Mouse (Mus musculus): ENCODE measurements around the gene Kcnip1.

Gene Kcnip1

DNA sequence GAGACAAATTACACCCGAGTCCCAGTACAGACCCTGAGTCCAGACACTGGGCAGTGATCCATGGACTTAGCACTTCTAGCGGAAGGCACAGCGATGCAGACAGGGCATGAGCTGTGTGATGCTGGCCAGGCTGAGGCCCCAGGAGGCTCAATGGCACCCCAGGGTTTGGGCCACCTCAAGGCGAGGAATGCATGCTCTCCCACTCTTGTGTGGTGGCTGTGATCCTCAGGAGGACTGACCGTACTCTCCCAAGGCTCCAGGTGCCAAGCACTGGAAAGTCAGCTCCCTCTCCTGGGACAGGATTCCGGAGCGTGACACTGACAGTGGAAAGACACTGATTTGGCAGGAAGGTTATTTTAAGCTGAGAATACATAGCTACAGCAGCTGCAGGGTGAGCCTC lies 79.9 kb downstream of the Kcnip1 start:
- in situ Hi-C loops (cut with MboI, MseI), result loop anchor here (5.0 kb wide), 1 partner anchor 181 kb away; no protein-coding TSS in a partner anchor

DNA sequence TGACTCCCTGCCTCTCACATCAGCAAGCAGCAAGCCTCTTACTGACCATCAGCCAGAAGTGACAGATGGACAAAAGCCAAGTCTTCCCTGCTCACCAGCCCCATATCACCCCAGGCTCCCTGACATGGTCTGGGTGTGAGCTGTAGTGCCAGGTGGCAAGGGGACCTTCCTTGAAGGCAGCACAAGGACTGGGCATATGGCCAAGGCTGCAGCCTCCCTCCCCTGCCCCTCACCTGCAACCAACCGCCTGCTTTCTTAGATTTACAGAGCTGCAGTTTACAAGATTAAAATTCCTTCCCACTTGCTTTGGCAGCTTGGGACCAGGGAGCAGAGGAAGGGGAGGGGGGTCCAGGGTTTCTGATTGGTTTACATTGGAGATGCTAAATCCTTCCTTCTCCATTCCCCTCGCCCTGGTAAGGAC lies 80.8 kb downstream of the Kcnip1 start:
- in situ Hi-C loops (cut with MboI, MseI), result loop anchor here (5.0 kb wide), 1 partner anchor 180 kb away; no protein-coding TSS in a partner anchor

GRCm38 (mm10) chr11:33910982-33911381 lies 82.0 kb downstream of the Kcnip1 start:
- in situ Hi-C loops (cut with MboI, MseI), result loop anchor here (5.0 kb wide), 1 partner anchor 179 kb away; no protein-coding TSS in a partner anchor

GRCm38 (mm10) chr11:33908360-33909175 lies 84.4 kb downstream of the Kcnip1 start:
- in situ Hi-C loops (cut with MboI, MseI), result no loop called here

- in situ Hi-C loops (cut with MboI, MseI), result no loop called here
Measured at GRCm38 (mm10) chr11:33903494-33903893, 89.5 kb downstream of the Kcnip1 start.

DNA sequence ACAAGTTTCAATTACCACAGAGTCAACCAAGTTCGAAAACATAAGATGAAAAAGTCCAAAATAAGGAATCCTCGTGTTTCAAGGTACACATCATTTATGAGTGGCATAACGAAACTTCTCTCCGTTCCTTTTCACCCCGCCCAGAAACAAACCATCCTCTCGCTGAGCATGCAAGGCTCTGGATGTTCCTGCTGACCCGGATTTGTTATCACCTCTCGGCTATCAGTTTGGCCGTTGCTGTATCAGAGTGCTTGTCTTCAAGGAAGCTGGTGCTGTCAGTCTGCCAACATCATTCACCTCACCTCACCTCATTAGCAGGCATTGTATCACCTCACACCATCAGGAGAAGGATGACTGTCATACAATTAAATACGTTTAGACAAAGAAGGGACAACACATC lies 90.6 kb downstream of the Kcnip1 start:
- in situ Hi-C loops (cut with MboI, MseI), result no loop called here

- in situ Hi-C loops (cut with MboI, MseI), result no loop called here
Measured at GRCm38 (mm10) chr11:33901783-33902182, 91.2 kb downstream of the Kcnip1 start.

GRCm38 (mm10) chr11:33891084-33891483 lies 101.9 kb downstream of the Kcnip1 start:
- in situ Hi-C loops (cut with MboI, MseI), result no loop called here

- in situ Hi-C loops (cut with MboI, MseI), result no loop called here
Measured at GRCm38 (mm10) chr11:33890382-33890781, 102.6 kb downstream of the Kcnip1 start.

- in situ Hi-C loops (cut with MboI, MseI), result no loop called here
Measured at GRCm38 (mm10) chr11:33887660-33888059, 105.3 kb downstream of the Kcnip1 start.

- in situ Hi-C loops (cut with MboI, MseI), result no loop called here
Measured at GRCm38 (mm10) chr11:33885981-33886380, 107.0 kb downstream of the Kcnip1 start.

DNA sequence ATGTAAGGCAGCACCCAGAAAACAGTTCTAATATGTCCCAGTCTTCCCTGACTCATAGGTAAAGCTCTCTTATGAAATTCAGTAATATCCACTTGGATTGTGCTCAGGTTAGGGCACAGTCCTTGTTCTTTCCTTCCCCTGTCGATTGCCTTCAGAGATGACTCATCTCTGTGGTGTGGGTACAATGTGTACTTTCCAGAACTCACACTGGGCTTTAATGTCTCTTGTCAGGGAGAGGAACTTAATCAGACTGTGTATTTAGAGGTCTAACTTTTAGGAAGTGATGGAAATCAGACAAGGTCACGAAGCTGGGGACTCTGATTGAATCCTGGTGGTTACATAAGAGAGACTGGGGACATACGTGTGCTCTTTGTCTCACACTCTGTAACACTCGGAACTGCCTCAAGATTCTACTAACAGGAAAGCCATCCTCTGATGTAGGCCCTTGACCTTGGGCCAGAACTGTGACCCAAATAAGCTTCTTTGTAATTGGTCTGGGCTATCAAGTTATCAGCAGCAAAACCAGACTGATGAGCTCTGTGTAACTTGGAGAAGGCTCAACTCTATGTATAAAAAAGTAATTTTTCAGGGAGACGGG lies 110.1 kb downstream of the Kcnip1 start:
- in situ Hi-C loops (cut with MboI, MseI), result no loop called here

DNA sequence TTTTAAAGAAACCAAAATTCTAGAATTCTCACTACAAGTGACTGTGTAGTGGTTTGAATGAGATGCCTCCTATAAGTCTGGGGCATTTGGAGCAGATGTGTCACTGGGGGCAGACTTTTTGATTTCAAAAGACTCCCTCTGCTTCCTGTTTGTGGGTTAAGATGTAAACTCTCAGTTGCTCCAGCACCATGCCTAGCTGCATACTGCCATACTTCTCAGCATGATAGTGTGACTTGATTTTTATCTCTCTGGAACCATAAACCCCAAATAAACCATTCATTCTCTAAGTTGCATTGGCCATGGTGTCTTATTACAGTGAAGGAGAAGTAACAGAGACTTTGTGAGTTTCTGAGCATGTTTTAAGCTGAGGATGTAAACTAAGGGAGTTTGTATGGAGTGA lies 118.0 kb downstream of the Kcnip1 start:
- in situ Hi-C loops (cut with MboI, MseI), result no loop called here

DNA sequence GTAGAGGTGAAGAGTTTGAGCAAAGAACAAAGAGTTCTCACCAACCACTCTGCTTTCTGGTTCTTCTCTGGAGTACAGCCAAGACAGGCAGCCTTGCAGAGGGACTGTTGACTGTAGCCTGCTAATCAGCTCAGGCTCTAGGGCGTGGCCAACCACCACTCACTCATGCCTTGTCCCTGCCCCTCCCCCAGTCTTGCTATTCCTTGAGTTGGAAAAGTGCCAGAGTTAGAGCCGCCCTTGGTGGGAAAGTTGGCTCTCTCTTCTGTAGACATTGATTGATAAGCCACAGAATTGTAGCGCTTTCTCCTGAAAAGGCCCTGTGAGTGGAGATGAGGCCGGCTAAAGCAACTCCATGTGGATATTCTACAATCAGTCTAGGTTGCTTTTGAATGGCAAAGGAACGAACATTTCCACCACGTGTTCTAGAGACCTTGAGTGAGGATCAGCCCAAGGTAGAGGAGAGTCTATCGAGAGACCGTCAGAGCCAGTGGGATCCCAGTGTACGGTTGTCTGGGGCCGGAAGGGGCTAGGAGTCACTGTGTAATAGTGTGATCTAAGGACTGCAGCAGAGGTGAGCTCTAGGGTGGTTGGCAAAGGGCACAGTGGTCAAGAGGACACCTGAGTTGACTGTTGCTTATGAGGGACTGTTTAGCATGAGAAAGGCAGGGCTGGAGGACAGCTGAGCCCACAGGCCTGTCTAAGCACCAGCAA lies 119.7 kb downstream of the Kcnip1 start:
- in situ Hi-C loops (cut with MboI, MseI), result no loop called here

- in situ Hi-C loops (cut with MboI, MseI), result no loop called here
Measured at GRCm38 (mm10) chr11:33872716-33873048, 120.3 kb downstream of the Kcnip1 start.

GRCm38 (mm10) chr11:33871998-33872715 lies 120.8 kb downstream of the Kcnip1 start:
- in situ Hi-C loops (cut with MboI, MseI), result no loop called here

- in situ Hi-C loops (cut with MboI, MseI), result no loop called here
Measured at GRCm38 (mm10) chr11:33870246-33870645, 122.7 kb downstream of the Kcnip1 start.

DNA sequence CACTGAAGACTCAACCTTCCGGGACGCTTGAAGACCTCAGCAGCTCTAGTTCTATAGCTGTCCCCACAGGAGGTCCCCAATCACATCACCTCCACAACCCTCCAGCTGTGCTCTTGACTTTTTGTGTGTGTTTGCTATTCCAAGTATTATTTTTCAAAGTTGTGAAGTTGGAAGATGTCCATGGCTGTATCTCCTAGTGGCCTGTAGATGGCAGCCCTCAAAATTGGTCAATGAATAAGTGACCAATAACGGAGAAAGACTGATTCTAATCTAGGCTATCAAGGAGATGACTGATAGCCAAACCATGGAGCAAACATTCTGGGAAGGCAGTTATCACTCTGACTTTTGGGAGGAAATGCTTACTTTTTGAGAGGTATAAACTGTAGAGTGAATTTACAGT lies 123.4 kb downstream of the Kcnip1 start:
- in situ Hi-C loops (cut with MboI, MseI), result no loop called here

- in situ Hi-C loops (cut with MboI, MseI), result no loop called here
Measured at GRCm38 (mm10) chr11:33866775-33867174, 126.2 kb downstream of the Kcnip1 start.

DNA sequence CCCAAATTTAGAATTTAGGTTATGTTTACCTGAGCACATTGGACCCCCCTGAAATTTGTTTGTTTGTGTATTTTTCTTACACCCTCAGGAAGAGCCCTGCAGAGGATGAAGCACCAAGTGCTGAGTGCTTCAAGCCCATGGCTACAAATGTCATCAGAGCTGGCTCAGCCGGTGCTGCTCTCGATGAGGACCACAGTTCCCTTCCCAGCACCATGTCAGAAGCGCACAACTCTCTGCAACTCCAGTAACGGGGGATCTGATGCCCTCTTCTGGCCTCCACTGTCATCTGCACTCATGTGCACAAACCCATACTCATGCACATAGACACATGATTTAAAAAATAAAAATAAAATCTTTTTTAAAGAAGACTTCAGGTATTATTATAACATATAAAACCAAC lies 128.7 kb downstream of the Kcnip1 start:
- in situ Hi-C loops (cut with MboI, MseI), result no loop called here

- in situ Hi-C loops (cut with MboI, MseI), result no loop called here
Measured at GRCm38 (mm10) chr11:33861823-33862222, 131.1 kb downstream of the Kcnip1 start.

Measured in regulatory T cell (primary cell).